Mouse (Mus musculus): ENCODE results near the gene Hist1h2bg.
A peak's percentile ranks its signal among the peaks of the same experiment; 100 is the strongest.
"Not testable (repeated sequence)": the region's sequence is repeated elsewhere in the genome, so short reads cannot be mapped to it uniquely, and the experiment has no call there.

Gene Hist1h2bg

DNA sequence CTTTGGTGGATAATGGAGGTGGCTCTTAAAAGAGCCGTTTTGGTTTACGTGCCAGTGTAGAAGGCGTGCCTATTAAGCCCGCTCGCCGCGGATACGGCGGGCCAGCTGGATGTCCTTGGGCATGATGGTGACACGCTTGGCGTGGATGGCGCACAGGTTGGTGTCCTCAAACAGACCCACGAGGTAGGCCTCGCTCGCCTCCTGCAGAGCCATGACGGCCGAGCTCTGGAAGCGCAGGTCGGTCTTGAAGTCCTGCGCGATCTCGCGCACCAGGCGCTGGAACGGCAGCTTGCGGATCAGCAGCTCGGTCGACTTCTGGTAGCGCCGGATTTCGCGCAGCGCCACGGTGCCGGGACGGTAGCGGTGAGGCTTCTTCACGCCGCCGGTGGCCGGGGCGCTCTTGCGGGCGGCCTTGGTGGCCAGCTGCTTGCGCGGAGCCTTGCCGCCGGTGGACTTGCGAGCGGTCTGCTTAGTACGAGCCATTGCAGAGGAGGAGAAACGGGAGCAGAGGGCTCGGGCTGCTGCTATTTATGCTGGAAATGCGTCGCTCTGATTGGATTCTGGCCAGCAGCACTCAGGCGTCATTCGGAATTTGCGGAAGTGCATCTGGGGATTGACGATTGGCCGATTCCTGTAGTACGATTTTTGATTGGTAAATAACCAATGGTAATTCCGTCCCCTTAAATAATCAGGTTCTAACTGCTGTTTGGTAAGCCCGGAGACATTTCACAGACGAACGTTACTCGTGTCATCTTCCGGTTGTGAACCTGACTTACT lies 9.1 kb upstream of the Hist1h2bg start, which contains the start of gene Hist1h3e:
Gene Hist1h3e, minus strand, starts transcription at position 487 of the 777 bp plus-strand sequence.
- peak; percentile 95 for DNase-seq (ENCODE audit: low spot score in 2 of 2)

- peak in 1 of 2 experiments; percentile 52 for DNase-seq (ENCODE audit: low spot score in 2 of 2)
Observed at GRCm38 (mm10) chr13:23562699-23563462, 8.3 kb upstream of the Hist1h2bg start.

DNA sequence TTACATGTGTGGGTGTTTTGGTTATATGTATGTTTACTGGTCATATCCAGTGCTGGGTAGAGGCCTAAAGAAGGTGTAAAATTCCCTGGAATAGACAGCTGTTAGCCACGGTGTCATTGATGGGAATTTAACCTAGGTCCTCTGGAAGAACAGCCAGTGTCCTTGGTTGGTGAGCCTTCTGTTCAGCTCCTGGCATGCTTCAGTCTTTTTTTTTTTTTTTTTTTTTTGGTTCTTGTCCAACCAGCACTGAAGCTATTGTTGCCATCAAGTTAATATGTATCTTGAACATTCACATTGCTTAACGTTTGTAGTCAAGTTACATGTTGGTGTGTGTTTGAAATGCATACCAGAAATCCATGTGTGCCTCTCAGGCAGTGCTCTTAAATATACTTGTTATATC lies 6.7 kb upstream of the Hist1h2bg start:
- DNase-seq (ENCODE audit: low spot score in 2 of 2): no peak

- DNase-seq (ENCODE audit: low spot score in 2 of 2): not testable (repeated sequence)
Observed at GRCm38 (mm10) chr13:23570261-23571021, 755 bp upstream of the Hist1h2bg start.

- not testable (repeated sequence) for DNase-seq (ENCODE audit: low spot score in 2 of 2)
Observed at GRCm38 (mm10) chr13:23571504-23572217, 465 bp downstream of the Hist1h2bg start.

GRCm38 (mm10) chr13:23572218-23573033 lies 1.2 kb downstream of the Hist1h2bg start:
- no peak for DNase-seq (ENCODE audit: low spot score in 2 of 2)

- DNase-seq (ENCODE audit: low spot score in 2 of 2): not testable (repeated sequence)
Observed at GRCm38 (mm10) chr13:23573034-23573897, 2.1 kb downstream of the Hist1h2bg start.

GRCm38 (mm10) chr13:23573898-23574524 lies 2.8 kb downstream of the Hist1h2bg start, which contains the start of the genes Hist1h2bf and Hist1h2ad:
Hist1h2bf (minus strand) TSS chr13:23574196.
Hist1h2ad (plus strand) TSS chr13:23574381.
- DNase-seq (ENCODE audit: low spot score in 2 of 2): peak; percentile 93 to 96

GRCm38 (mm10) chr13:23574546-23575170 lies 3.5 kb downstream of the Hist1h2bg start:
- DNase-seq (ENCODE audit: low spot score in 2 of 2): not testable (repeated sequence)

DNA sequence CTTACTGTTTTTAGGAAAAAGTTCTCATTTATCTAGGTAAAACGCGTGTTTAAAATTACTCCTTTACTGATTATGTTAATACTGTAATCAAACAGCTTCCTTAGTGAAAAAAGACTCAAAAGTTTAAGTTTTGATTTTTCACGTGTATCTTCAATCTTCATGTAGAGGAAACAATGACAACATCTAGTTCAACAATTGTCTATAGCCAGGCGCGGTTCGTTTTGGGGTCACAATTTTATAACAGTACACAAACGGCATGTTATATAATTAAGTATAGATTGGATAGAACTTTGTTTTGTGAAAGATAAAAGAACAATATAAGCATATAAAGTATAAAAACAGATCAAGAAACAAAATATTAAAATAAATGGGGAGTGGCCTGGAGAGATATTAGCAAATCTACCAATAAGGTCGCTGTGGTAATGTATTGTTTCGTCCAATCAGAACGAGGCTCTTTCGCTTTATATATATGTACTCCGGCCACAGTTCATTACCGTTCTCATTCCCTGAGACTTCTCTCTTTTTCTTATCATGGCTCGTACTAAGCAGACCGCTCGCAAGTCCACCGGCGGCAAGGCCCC lies 4.2 kb downstream of the Hist1h2bg start, which contains the start of gene Hist1h3d:
Gene Hist1h3d, plus strand, starts transcription at position 493 of the 581 bp plus-strand sequence.
- DNase-seq (ENCODE audit: low spot score in 2 of 2): peak; percentile 70 to 72

- peak; percentile 18 to 33 for DNase-seq (ENCODE audit: low spot score in 2 of 2)
Observed at GRCm38 (mm10) chr13:23575864-23576313, 4.7 kb downstream of the Hist1h2bg start.

DNA sequence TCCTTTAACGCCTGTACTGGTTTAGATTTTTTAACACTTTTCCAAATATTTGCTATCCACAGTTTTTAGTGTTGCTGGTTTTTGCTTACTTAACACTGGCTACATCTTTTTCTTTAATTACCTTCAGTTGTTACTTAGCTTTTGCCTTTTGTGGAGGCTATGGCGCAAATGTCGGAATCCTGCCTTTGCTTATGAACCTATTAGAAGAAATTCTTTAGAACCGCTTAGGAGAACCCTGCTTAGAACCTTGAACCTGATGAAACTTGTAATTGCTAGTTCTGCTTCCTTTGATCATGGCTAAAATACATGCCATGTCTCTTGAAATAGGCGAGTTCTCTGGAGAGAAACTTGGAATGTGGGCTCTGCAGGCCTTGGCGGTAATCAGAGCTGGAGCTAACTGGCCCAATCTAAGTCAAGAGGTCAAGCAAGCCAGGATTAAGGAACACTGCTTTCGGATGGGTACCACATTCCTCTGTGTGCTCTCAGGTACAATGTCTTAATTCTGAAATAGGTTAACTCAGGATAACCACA lies 5.2 kb downstream of the Hist1h2bg start:
- no peak for DNase-seq (ENCODE audit: low spot score in 2 of 2)

- DNase-seq (ENCODE audit: low spot score in 2 of 2): no peak
Observed at GRCm38 (mm10) chr13:23576906-23577639, 5.9 kb downstream of the Hist1h2bg start.

DNA sequence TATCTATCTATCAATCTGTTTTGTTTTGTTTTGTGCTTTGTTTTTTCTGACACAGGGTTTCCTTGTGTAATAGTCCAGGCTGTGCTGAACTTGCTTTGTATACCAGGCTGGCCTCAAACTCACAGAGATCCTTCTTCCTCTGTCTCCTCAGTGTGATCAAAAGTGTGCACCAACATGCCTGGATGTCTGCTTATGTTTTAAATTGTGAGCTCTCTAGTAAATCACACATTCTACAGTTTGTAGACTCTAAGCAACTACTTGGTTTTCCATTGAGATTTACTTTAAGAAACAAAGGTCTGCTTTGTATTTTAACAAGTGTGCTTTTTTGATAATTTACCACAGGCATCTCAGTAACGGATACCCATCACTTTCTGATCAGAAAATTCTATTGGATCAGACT lies 6.6 kb downstream of the Hist1h2bg start:
- no peak for DNase-seq (ENCODE audit: low spot score in 2 of 2)

GRCm38 (mm10) chr13:23581408-23582218 lies 10.4 kb downstream of the Hist1h2bg start, which contains the start of gene Hist1h4d:
Hist1h4d (plus strand) TSS chr13:23581598.
- DNase-seq (ENCODE audit: low spot score in 2 of 2): peak; percentile 99
